Mouse (Mus musculus) MEL (cell line): ENCODE data around the gene Trim46. TPM values are rescaled to one million over a fixed set of nuclear protein-coding genes. Genes with fewer than 3 reads are reported as not detected.

Experiments used
- DNase-seq: peaks from one replicate; pipeline ENCODE4 v3.0.0; 2011; ENCODE audit warnings: low read depth, low spot score
- H3K27ac ChIP-seq: 2 replicates; pipeline ENCODE4 v1.5.1; 2012; ENCODE audit warnings: low read depth, mild to moderate bottlenecking, control low read depth, low read length, moderate library complexity; ENCODE audit not compliant: control insufficient read depth
- H3K27me3 ChIP-seq, 2 experiments: fragments of 150-350 bp in 1 of 2; sonication (generic) in 1 of 2; 2 replicates each; pipeline ENCODE4 v1.6.1; 2012; ENCODE audit warnings: low read length in 2 of 2, mild to moderate bottlenecking in 2 of 2, improper control_type of control experiment in 1 of 2, moderate library complexity in 1 of 2; ENCODE audit not compliant: insufficient read depth in 2 of 2, control insufficient read depth in 1 of 2
- H3K36me3 ChIP-seq, 2 experiments: 2 replicates each; pipeline ENCODE4 v1.6.1; 2012 to 2014; ENCODE audit warnings: low read length in 2 of 2, improper control_type of control experiment in 1 of 2, inconsistent platforms in 1 of 2, mild to moderate bottlenecking in 1 of 2; ENCODE audit not compliant: insufficient read depth in 2 of 2, control insufficient read depth in 1 of 2
- H3K4me1 ChIP-seq, 2 experiments: fragments of 150-350 bp in 1 of 2; sonication (generic) in 1 of 2; 2 replicates each; pipeline ENCODE4 v1.6.1; 2012; ENCODE audit warnings: low read length in 2 of 2, improper control_type of control experiment in 1 of 2, mild to moderate bottlenecking in 1 of 2; ENCODE audit not compliant: insufficient read depth in 2 of 2, control insufficient read depth in 1 of 2
- H3K4me3 ChIP-seq, 2 experiments: fragments of 150-350 bp in 1 of 2; sonication (generic) in 1 of 2; 2 replicates each; pipeline ENCODE4 v1.5.1; 2012; ENCODE audit warnings: low read depth in 2 of 2, low read length in 2 of 2, mild to moderate bottlenecking in 2 of 2, moderate library complexity in 2 of 2, control low read depth in 1 of 2, improper control_type of control experiment in 1 of 2; ENCODE audit not compliant: control insufficient read depth in 1 of 2, insufficient read depth in 1 of 2
- H3K79me2 ChIP-seq: 2 replicates; pipeline ENCODE4 v1.6.1; 2012; ENCODE audit warnings: mild to moderate bottlenecking, low read length, moderate library complexity; ENCODE audit not compliant: control insufficient read depth, poor library complexity, insufficient read depth
- H3K9ac ChIP-seq: 2 replicates; pipeline ENCODE4 v1.6.1; 2012; ENCODE audit warnings: low read depth, mild to moderate bottlenecking, control low read depth, low read length, moderate library complexity; ENCODE audit not compliant: control insufficient read depth, poor library complexity, severe bottlenecking
- H3K9me3 ChIP-seq: fragments of 150-350 bp; sonication (generic); replicated peaks from 2 replicates; pipeline ENCODE4 v1.6.1; 2012; ENCODE audit warnings: mild to moderate bottlenecking, low read length, improper control_type of control experiment, moderate library complexity; ENCODE audit not compliant: insufficient read depth
- CHD2 ChIP-seq: IDR thresholded peaks from 2 replicates; pipeline ENCODE4 v1.6.1; 2011; ENCODE audit warnings: low read length, improper control_type of control experiment
- CTCF ChIP-seq, 3 experiments: IDR thresholded peaks in 2 of 3; conservative IDR thresholded peaks in 1 of 3; 2 replicates each; pipeline ENCODE4 v1.5.1; 2011 to 2012; ENCODE audit warnings: low read length in 3 of 3, low read depth in 2 of 3, mild to moderate bottlenecking in 2 of 3, improper control_type of control experiment in 1 of 3, inconsistent platforms in 1 of 3, mixed read lengths in 1 of 3, moderate library complexity in 1 of 3; ENCODE audit not compliant: control insufficient read depth in 1 of 3, insufficient read depth in 1 of 3, poor library complexity in 1 of 3, severe bottlenecking in 1 of 3
- E2F4 ChIP-seq: IDR thresholded peaks from 2 replicates; pipeline ENCODE4 v1.6.1; 2011; ENCODE audit warnings: low read depth, low read length, improper control_type of control experiment, borderline replicate concordance
- ELF1 ChIP-seq: IDR thresholded peaks from 2 replicates; pipeline ENCODE4 v1.6.1; 2014; ENCODE audit warnings: low read depth, mild to moderate bottlenecking, inconsistent platforms, low read length, improper control_type of control experiment, moderate library complexity
- ETS1 ChIP-seq: IDR thresholded peaks from 2 replicates; pipeline ENCODE4 v1.6.1; 2012; ENCODE audit warnings: low read depth, mild to moderate bottlenecking, inconsistent platforms, low read length, improper control_type of control experiment, moderate library complexity
- GABPA ChIP-seq: IDR thresholded peaks from 2 replicates; pipeline ENCODE4 v1.6.1; 2012; ENCODE audit warnings: low read depth, mild to moderate bottlenecking, inconsistent platforms, low read length, improper control_type of control experiment, moderate library complexity
- GATA1 ChIP-seq: IDR thresholded peaks from 2 replicates; pipeline ENCODE4 v1.6.1; 2011; ENCODE audit warnings: low read depth, low read length, improper control_type of control experiment
- HCFC1 ChIP-seq: IDR thresholded peaks from 2 replicates; pipeline ENCODE4 v1.6.1; 2012; ENCODE audit warnings: low read depth, mild to moderate bottlenecking, inconsistent platforms, low read length, improper control_type of control experiment, moderate library complexity
- JUND ChIP-seq: IDR thresholded peaks from 2 replicates; pipeline ENCODE4 v1.6.1; 2011; ENCODE audit warnings: low read depth, mild to moderate bottlenecking, improper control_type of control experiment, low read length
- KAT2A ChIP-seq: conservative IDR thresholded peaks from 2 replicates; pipeline ENCODE4 v1.6.1; 2012; ENCODE audit warnings: low read depth, low read length, improper control_type of control experiment, inconsistent platforms
- MAFK ChIP-seq: IDR thresholded peaks from 2 replicates; pipeline ENCODE4 v1.6.1; 2011; ENCODE audit warnings: low read depth, mild to moderate bottlenecking, low read length, improper control_type of control experiment, borderline replicate concordance
- MAZ ChIP-seq: IDR thresholded peaks from 2 replicates; pipeline ENCODE4 v1.6.1; 2012; ENCODE audit warnings: low read depth, mild to moderate bottlenecking, inconsistent platforms, low read length, improper control_type of control experiment
- MEF2A ChIP-seq: IDR thresholded peaks from 2 replicates; pipeline ENCODE4 v1.6.1; 2014; ENCODE audit warnings: low read depth, mild to moderate bottlenecking, inconsistent platforms, low read length, improper control_type of control experiment; ENCODE audit not compliant: poor library complexity, insufficient replicate concordance, severe bottlenecking; ENCODE audit errors: extremely low read depth
- MXI1 ChIP-seq: IDR thresholded peaks from 2 replicates; pipeline ENCODE4 v1.6.1; 2011; ENCODE audit warnings: mild to moderate bottlenecking, low read depth, low read length, improper control_type of control experiment
- MYB ChIP-seq: IDR thresholded peaks from 2 replicates; pipeline ENCODE4 v1.6.1; 2011; ENCODE audit warnings: mild to moderate bottlenecking, low read depth, low read length, improper control_type of control experiment
- MYC ChIP-seq: IDR thresholded peaks from 2 replicates; pipeline ENCODE4 v1.6.1; 2011; ENCODE audit warnings: low read depth, mild to moderate bottlenecking, low read length, improper control_type of control experiment, moderate library complexity
- NELFE ChIP-seq: IDR thresholded peaks from 2 replicates; pipeline ENCODE4 v1.6.1; 2011; ENCODE audit warnings: low read depth, low read length, improper control_type of control experiment
- NRF1 ChIP-seq: IDR thresholded peaks from 2 replicates; pipeline ENCODE4 v1.6.1; 2014; ENCODE audit warnings: low read depth, mild to moderate bottlenecking, inconsistent platforms, low read length, improper control_type of control experiment, moderate library complexity; ENCODE audit not compliant: poor library complexity, insufficient read depth, severe bottlenecking
- POLR2A ChIP-seq, 2 experiments: IDR thresholded peaks; 2 replicates each; pipeline ENCODE4 v1.6.1; 2011 to 2012; ENCODE audit warnings: low read length in 2 of 2, mild to moderate bottlenecking in 2 of 2, control low read depth in 1 of 2, improper control_type of control experiment in 1 of 2, low read depth in 1 of 2, moderate library complexity in 1 of 2; ENCODE audit not compliant: control insufficient read depth in 1 of 2, insufficient read depth in 1 of 2, poor library complexity in 1 of 2
- POLR2AphosphoS5 ChIP-seq: IDR thresholded peaks from 2 replicates; pipeline ENCODE4 v1.6.1; 2012; ENCODE audit warnings: low read depth, borderline replicate concordance, mild to moderate bottlenecking, inconsistent platforms, low read length, moderate library complexity, mixed read lengths
- RAD21 ChIP-seq: IDR thresholded peaks from 2 replicates; pipeline ENCODE4 v1.6.1; 2011; ENCODE audit warnings: mild to moderate bottlenecking, low read depth, low read length, improper control_type of control experiment
- RCOR1 ChIP-seq: IDR thresholded peaks from 2 replicates; pipeline ENCODE4 v1.6.1; 2012; ENCODE audit warnings: low read depth, mild to moderate bottlenecking, inconsistent platforms, low read length, improper control_type of control experiment
- SIN3A ChIP-seq: IDR thresholded peaks from 2 replicates; pipeline ENCODE4 v1.6.1; 2012; ENCODE audit warnings: low read length, improper control_type of control experiment, inconsistent platforms
- TAL1 ChIP-seq: IDR thresholded peaks from 2 replicates; pipeline ENCODE4 v1.6.1; 2012; ENCODE audit warnings: mild to moderate bottlenecking, inconsistent platforms, low read length, moderate library complexity, mixed read lengths
- TBP ChIP-seq: IDR thresholded peaks from 2 replicates; pipeline ENCODE4 v1.8.0; 2011; ENCODE audit warnings: low read depth, low read length, improper control_type of control experiment
- UBTF ChIP-seq: IDR thresholded peaks from 2 replicates; pipeline ENCODE4 v1.6.1; 2012; ENCODE audit warnings: low read depth, mild to moderate bottlenecking, inconsistent platforms, low read length, improper control_type of control experiment, moderate library complexity, borderline replicate concordance; ENCODE audit not compliant: insufficient read depth
- USF1 ChIP-seq: IDR thresholded peaks from 2 replicates; pipeline ENCODE4 v1.6.1; 2014; ENCODE audit warnings: low read depth, mild to moderate bottlenecking, inconsistent platforms, low read length, improper control_type of control experiment, moderate library complexity
- ZC3H11A ChIP-seq: IDR thresholded peaks from 2 replicates; pipeline ENCODE4 v1.6.1; 2012; ENCODE audit warnings: low read depth, mild to moderate bottlenecking, inconsistent platforms, low read length, improper control_type of control experiment
- ZKSCAN1 ChIP-seq: IDR thresholded peaks from 2 replicates; pipeline ENCODE4 v1.6.1; 2012; ENCODE audit warnings: low read depth, mild to moderate bottlenecking, inconsistent platforms, low read length, improper control_type of control experiment, moderate library complexity
- ZMIZ1 ChIP-seq: IDR thresholded peaks from 2 replicates; pipeline ENCODE4 v1.6.1; 2012; ENCODE audit warnings: low read depth, mild to moderate bottlenecking, inconsistent platforms, low read length, improper control_type of control experiment, moderate library complexity
- polyA plus RNA-seq, 2 experiments: library from polyadenylated mRNA; stranded (reverse) in 1 of 2; unstranded in 1 of 2; fragments of >175 nt in 1 of 2; fragments of >200 nt in 1 of 2; gene quantifications; 2 replicates each; pipeline versions ENCODE4 v1.2.1 to v1.2.4; 2012; ENCODE audit warnings: low replicate concordance in 2 of 2, low read depth in 1 of 2; ENCODE audit not compliant: insufficient read length in 2 of 2, insufficient read depth in 1 of 2, missing spikeins in 1 of 2
- total RNA-seq: library from RNA; depleted of rRNA; stranded (reverse); fragments of 300-350 nt; gene quantifications from 2 replicates; pipeline ENCODE4 v1.2.3, GENCODE M21; 2012

Gene Trim46
- total and polyA plus RNA-seq, 3 experiments, result 3.3 to 7.7 TPM; not detected in 1

DNA sequence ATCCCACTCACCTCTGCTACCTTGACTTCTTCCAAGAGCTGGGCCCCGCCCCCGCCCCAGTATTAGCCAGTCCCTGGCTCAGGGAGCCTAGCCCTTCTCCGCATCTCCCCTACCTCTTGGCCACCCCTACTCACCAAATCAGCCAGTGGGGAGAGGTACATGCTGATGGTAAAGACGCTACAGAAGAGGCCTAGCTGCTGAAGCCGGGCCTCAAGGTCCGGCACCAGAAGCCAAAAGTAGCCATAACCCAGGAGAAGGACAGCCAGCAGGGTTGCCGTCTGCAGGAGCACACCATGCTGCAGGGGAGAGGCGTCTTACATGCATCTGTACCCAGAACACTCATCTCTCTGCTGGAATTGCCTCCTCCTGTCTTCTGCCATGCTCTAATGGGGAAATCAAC, 22.8 kb upstream of the Trim46 start:
- Histone ChIP-seq H3K4me3 (no peak overlapping the region), H3K27me3 (peaks cover 4 to 14% of the 10 kb centered on the region in 2 experiments), H3K27ac (no peak overlapping the region), H3K9me3 (no peaks in the 10 kb centered on the region), H3K9ac (no peak overlapping the region), H3K79me2 (peaks cover 4% of the 10 kb centered on the region; the same call in 1 of the 2 replicates), H3K4me1 (peaks cover 3 to 31% of the 10 kb centered on the region in 2 experiments), H3K36me3 (peaks cover 0 to 17% of the 10 kb centered on the region in 2 experiments; a peak in 2 of 4 replicates)
- TF ChIP-seq ZC3H11A (no peak), POLR2A (IDR thresholded peaks at IDR 0.05; ENCODE audit: control insufficient read depth in 1 of 2, insufficient read depth in 1 of 2, low read depth in 1 of 2, low read length in 2 of 2, poor library complexity in 1 of 2) (peak in 1 of 2 experiments; percentile 27; a peak in 1 of 4 replicates), TAL1 (no peak)
- no peak for DNase-seq

DNA sequence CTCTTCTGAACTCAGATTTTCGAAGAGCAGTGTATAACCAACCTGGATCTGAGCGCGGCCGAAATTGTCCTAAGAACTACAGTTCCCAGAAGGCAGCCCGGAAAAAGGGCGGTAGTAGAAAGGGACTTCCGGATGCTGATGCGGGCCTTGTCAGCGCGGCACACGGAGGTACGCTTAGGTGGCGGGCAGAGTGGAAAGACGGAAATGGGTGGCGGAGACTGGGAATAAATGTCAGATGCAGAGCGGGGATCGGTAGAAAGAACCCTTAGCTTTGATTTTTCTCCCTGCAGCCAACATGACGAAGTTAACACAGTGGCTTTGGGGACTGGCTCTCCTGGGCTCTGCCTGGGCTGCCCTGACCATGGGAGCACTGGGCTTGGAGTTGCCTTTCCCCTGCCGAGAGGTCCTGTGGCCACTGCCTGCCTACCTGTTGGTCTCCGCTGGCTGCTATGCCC, 20.4 kb upstream of the Trim46 start:
- Histone ChIP-seq H3K27me3 (peaks cover 16 to 36% of the 10 kb centered on the region in 2 experiments), H3K4me3 (peak overlapping the region; percentile 57 to 59), H3K27ac (peak overlapping the region; percentile 40; the same call in 1 of the 2 replicates), H3K36me3 (peaks cover 0 to 17% of the 10 kb centered on the region in 2 experiments; a peak in 2 of 4 replicates), H3K9me3 (no peaks in the 10 kb centered on the region), H3K4me1 (peaks cover 3 to 31% of the 10 kb centered on the region in 2 experiments), H3K9ac (peak overlapping the region; percentile 70), H3K79me2 (peaks cover 4% of the 10 kb centered on the region; the same call in 1 of the 2 replicates)
- peak; percentile 95 for DNase-seq
- no peak for TF ChIP-seq ZKSCAN1
- no peak for TF ChIP-seq MAFK
- TF ChIP-seq SIN3A, result peak; percentile 90
- TF ChIP-seq KAT2A, result peak; percentile 96
- TF ChIP-seq RCOR1, result 0 out of 2 replicates have a peak, but pooled peaks have one; percentile 4
- TF ChIP-seq ZMIZ1, result peak; percentile 78; the same call in 1 of the 2 replicates
- TF ChIP-seq MXI1, result peak; percentile 86
- 0 out of 2 replicates have a peak, but pooled peaks have one; percentile 22 for TF ChIP-seq UBTF
- TF ChIP-seq RAD21, result no peak
- TF ChIP-seq NRF1, result no peak
- no peak for TF ChIP-seq ZC3H11A
- peak; percentile 79 to 99 for TF ChIP-seq POLR2A (IDR thresholded peaks at IDR 0.05; ENCODE audit: control insufficient read depth in 1 of 2, insufficient read depth in 1 of 2, low read depth in 1 of 2, low read length in 2 of 2, poor library complexity in 1 of 2)
- no peak for TF ChIP-seq GABPA
- TF ChIP-seq MYC, result peak; percentile 73; the same call in 1 of the 2 replicates
- TF ChIP-seq ETS1, result no peak; the same call in 1 of the 2 replicates
- no peak for TF ChIP-seq CTCF (IDR thresholded peaks at IDR 0.05 in 2 of 3, conservative IDR thresholded peaks at IDR 0.05 in 1 of 3; ENCODE audit: control insufficient read depth in 1 of 3, insufficient read depth in 1 of 3, low read depth in 2 of 3, low read length in 3 of 3, poor library complexity in 1 of 3, severe bottlenecking in 1 of 3)
- TF ChIP-seq TBP, result peak; percentile 90
- TF ChIP-seq NELFE, result peak; percentile 95
- peak; percentile 93 for TF ChIP-seq MAZ
- 0 out of 2 replicates have a peak, but pooled peaks have one; percentile 11 for TF ChIP-seq GATA1
- no peak for TF ChIP-seq MYB
- peak; percentile 35 for TF ChIP-seq USF1
- no peak for TF ChIP-seq MEF2A
- TF ChIP-seq ELF1, result peak; percentile 99
- no peak for TF ChIP-seq TAL1
- TF ChIP-seq JUND, result no peak
- TF ChIP-seq HCFC1, result peak; percentile 99
- peak; percentile 78; the same call in 1 of the 2 replicates for TF ChIP-seq E2F4
- TF ChIP-seq POLR2AphosphoS5, result 0 out of 2 replicates have a peak, but pooled peaks have one; percentile 37
- TF ChIP-seq CHD2, result no peak
